Mouse (Mus musculus) bone marrow, adult 2 months (tissue): Measurements from ENCODE around the gene Tmem169. TPM values are rescaled to one million over a fixed set of nuclear protein-coding genes. Genes with fewer than 3 reads are reported as not detected.

Source experiments
- H3K27ac ChIP-seq: fragments of 200-500 bp; 2 replicates; pipeline ENCODE4 v1.5.1; 2012; ENCODE audit warnings: low read depth, mild to moderate bottlenecking, control low read depth, inconsistent platforms, low read length; ENCODE audit not compliant: control insufficient read depth, poor library complexity, insufficient read depth
- H3K4me1 ChIP-seq: fragments of 200-500 bp; 2 replicates; pipeline ENCODE4 v1.6.1; 2011; ENCODE audit warnings: low read length; ENCODE audit not compliant: control insufficient read depth, insufficient read depth
- H3K4me3 ChIP-seq: fragments of 200-500 bp; replicated peaks from 2 replicates; pipeline ENCODE3; 2011; ENCODE audit warnings: mild to moderate bottlenecking, low read depth, low read length, control low read depth; ENCODE audit not compliant: control insufficient read depth
- CTCF ChIP-seq: fragments of 200-500 bp; IDR thresholded peaks from 2 replicates; pipeline ENCODE4 v1.5.1; 2011; ENCODE audit warnings: low read length, control low read depth; ENCODE audit not compliant: control insufficient read depth, insufficient read depth
- POLR2A ChIP-seq: fragments of 200-500 bp; IDR thresholded peaks from 2 replicates; pipeline ENCODE4 v1.6.1; 2011; ENCODE audit warnings: low read depth, mild to moderate bottlenecking, control low read depth, low read length, borderline replicate concordance; ENCODE audit not compliant: control insufficient read depth
- WGBS: fragments of 180-500 bp; shearing (Covaris S2); methylation state at CpG from one replicate; pipeline ENCODE4 v1.1.7; 2018; 5-methylcytosine and 5-hydroxymethylcytosine counted together
- polyA plus RNA-seq: library from polyadenylated mRNA; stranded (reverse); fragments of >200 nt; gene quantifications from 2 replicates; pipeline ENCODE4 v1.2.4, GENCODE M21; 2011; ENCODE audit warnings: low replicate concordance; ENCODE audit not compliant: missing spikeins, insufficient read depth, insufficient read length

The Tmem169 gene
- polyA plus RNA-seq, 1 experiment = 1.0 TPM

DNA sequence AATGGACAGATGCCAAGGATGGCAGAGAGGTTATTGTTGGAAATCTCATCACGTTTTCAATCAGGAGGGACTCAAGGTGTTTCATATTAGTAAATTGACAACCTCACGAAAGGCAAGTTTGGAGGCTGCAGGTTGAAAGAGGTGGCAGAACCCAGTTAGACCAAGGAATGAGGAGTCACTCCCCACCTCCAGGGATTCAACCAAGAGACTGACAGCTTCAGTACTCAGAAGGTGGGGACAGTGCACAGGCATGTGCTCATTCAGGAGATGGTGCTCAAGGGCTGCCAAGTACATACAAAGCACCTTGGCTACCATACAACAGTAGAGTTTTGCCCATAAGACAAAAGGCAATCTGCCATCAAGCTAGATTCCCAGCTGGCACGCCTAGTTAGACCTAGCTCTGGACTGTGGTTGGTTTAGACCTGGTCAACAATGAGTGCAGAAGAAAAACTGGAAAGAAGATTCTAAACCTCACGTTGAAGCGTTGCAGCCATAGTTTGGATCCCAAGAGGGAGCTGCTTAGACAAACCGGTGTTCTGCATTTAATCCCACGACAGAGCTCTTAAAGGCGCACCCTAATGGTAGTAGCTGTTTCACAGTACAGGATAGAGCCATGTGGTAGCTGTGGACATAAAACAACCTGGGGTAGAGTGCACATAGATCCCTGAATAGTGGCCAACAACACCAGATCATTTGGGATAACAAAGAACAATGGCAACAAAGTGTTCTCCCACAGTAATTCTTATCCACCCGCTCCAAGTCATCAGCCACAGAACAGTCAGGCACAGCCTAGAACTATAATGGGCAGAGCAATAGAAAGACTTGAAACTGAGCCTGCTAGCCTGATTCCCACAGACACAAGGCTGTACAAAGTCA, 27.6 kb upstream of the Tmem169 start:
- 82% methylated on average over 9 of the region's 9 CpGs for WGBS
- Histone ChIP-seq H3K27ac (no peak overlapping the region), H3K4me3 (no peak overlapping the region), H3K4me1 (no peaks in the 10 kb centered on the region; the same call in 1 of the 2 replicates)
- TF ChIP-seq POLR2A = no peak
- TF ChIP-seq CTCF = no peak

DNA sequence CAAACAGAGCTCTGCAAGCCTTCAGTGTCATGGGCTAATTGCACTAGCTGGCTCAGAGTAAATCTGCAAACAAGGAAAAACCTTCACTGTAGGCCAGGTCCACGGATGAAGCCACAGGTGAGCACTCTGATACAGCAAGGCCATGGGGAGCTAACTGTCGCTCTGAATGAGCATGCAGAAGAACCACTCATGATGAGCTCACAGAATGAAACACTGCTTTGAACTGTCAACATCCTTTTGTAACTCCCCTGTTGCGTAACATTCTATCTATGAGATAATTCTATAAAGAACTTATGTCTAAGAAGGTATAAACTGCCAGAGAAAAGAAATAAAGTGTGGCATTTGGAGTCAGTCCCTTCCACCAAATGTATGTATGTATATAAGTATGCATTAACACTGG, 21.1 kb upstream of the Tmem169 start:
- TF ChIP-seq POLR2A = no peak
- TF ChIP-seq CTCF = no peak
- Histone ChIP-seq H3K4me1 (no peaks in the 10 kb centered on the region; the same call in 1 of the 2 replicates), H3K4me3 (no peak overlapping the region), H3K27ac (no peak overlapping the region)
- 63% methylated on average over 3 of the region's 3 CpGs for WGBS

DNA sequence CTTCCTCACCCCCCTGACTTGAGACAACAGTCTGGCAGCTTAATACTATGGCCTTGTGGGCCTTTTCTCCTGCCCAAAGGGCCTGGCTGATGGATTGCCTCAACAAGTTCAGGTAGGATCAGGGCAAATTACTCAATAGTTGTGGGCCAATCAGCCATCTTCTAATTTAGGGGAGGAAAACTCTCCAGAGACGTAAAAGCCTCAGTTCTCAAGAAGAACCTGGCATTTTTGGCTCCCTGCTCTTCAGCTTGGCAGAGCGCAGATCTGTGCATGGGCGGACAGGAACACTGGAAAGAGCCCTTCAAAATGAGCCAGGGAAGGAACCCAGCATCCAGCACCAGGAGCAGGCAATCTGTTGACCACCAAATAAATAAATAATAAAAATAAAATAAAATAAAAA, 6.1 kb upstream of the Tmem169 start:
- no peak overlapping the region for H3K4me3 ChIP-seq
- H3K27ac ChIP-seq = no peak overlapping the region
- WGBS = 73% methylated on average over 3 of the region's 3 CpGs
- no peaks in the 10 kb centered on the region for H3K4me1 ChIP-seq
- TF ChIP-seq POLR2A = no peak
- no peak for TF ChIP-seq CTCF

DNA sequence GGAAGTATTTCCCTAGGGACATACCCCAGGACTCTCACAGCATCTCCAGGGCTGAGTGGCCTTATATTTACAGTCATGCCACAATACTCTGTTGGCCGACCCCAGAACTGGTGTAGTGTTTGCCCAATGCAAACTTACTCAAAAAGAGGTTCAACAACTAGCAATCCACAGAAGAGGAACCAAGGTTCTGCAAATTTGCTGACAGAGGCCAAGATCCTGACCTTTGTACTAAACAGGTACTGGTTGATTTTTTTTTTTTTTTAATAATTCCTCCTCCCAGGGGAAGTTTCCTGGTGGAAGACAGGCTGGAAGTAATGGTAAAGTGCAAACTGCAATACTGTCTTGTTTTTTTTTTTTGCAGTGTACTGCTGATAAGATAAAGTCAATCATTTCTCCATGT, 1.6 kb upstream of the Tmem169 start:
- Histone ChIP-seq H3K4me3 (no peak overlapping the region), H3K27ac (no peak overlapping the region), H3K4me1 (no peaks in the 10 kb centered on the region)
- no peak for TF ChIP-seq CTCF
- TF ChIP-seq POLR2A = no peak
- WGBS = 32% methylated on average over 1 of the region's 1 CpGs

DNA sequence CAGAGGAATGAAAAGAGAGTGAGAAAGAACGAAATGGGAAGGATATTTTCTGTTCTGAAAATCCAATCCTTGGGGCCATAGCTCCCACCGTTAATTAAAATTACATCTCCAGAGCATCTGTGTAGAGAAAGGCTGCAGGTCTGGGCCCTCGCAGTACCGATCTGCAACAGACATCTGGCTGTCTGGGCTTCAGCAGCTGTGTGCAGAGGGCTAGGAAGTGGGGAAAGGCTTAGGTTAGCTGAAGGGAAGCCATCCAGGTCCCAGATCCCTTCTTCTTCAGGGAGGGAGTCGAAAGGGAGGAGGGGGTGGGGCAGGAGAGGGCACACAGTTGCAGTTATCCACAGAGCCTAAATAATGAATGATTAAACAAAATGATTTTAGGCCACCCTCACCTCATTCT, 370 bp downstream of the Tmem169 start:
- Histone ChIP-seq H3K4me3 (no peak overlapping the region), H3K4me1 (no peaks in the 10 kb centered on the region; the same call in 1 of the 2 replicates), H3K27ac (no peak overlapping the region)
- TF ChIP-seq CTCF = no peak
- TF ChIP-seq POLR2A = no peak
- WGBS = 11% methylated on average over 5 of the region's 5 CpGs

DNA sequence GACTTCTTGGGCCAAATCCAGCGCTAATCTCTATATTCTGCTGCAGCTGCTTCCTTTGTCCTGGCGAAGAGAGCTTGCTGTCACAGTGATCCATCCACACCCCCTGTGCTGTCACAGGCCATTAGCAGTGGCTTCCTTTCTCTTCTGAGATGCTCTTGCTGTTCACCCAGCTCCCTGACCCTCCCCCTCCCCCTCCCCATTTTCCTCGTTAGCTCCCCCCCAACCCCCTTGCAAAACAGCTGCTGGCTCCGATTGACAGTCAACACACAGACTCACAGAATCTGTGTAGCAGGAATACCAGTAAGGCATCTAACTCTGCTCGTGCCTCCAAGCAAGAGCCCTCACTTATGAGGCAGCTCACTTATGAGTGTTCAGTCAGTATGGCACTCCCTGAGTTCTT, 2.7 kb downstream of the Tmem169 start:
- TF ChIP-seq POLR2A = no peak
- TF ChIP-seq CTCF = no peak
- Histone ChIP-seq H3K27ac (no peak overlapping the region), H3K4me1 (no peaks in the 10 kb centered on the region; the same call in 1 of the 2 replicates), H3K4me3 (no peak overlapping the region)
- 64% methylated on average over 5 of the region's 5 CpGs for WGBS

DNA sequence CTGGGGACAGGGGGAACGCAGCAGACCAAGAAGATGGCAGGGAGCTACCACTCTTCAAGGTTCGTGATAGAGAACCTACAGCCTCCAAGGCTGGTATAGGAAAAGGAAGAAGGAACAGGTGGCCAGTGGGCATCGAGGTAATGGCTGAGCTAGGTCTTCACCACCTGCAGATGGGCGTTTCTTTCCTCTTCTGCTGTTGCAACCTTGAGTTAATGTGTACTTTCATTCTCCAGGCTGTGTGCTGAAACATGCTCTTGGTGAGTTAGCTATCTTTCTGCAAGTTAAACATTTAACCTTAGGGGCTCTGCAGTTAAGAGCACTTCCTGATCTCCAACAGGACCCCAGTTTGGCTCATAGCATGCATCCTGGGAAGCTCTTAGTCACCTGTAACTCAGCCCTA, 3.7 kb downstream of the Tmem169 start:
- H3K4me3 ChIP-seq = no peak overlapping the region
- H3K27ac ChIP-seq = no peak overlapping the region
- WGBS = 63% methylated on average over 4 of the region's 4 CpGs
- no peaks in the 10 kb centered on the region; the same call in 1 of the 2 replicates for H3K4me1 ChIP-seq
- no peak for TF ChIP-seq POLR2A
- no peak for TF ChIP-seq CTCF

DNA sequence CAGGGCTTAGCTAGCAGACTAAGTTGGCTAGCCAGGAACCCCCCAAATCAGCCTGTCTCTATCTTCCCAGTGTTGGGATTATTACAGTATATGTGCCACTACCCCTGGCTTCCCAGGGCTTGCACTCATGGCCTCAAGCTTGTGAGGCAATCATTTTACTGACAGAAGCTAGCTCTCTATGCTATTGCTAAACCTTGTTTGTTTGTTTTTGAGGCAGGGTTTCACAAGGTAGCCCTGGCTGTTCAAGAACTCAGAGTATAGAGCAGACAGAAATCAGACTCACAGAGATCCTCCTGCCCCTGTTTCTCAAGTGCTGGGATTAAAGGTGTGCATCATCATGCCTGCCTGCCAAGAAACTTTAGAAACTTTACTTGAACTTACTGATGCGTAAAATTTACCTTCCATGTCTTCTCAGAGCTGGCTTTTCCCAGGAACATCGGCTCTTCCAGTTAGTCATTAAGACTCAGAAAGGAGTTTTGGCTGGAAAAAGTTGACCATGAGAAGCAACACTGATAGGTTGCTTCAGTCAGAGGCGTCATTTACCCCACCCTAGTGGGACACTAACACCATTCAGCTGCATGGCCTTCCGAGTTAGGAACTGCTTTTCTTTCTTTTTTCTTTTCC, 4.5 kb downstream of the Tmem169 start:
- H3K27ac ChIP-seq = no peak overlapping the region
- TF ChIP-seq POLR2A (no peak), CTCF (no peak)
- WGBS = 82% methylated on average over 4 of the region's 4 CpGs

DNA sequence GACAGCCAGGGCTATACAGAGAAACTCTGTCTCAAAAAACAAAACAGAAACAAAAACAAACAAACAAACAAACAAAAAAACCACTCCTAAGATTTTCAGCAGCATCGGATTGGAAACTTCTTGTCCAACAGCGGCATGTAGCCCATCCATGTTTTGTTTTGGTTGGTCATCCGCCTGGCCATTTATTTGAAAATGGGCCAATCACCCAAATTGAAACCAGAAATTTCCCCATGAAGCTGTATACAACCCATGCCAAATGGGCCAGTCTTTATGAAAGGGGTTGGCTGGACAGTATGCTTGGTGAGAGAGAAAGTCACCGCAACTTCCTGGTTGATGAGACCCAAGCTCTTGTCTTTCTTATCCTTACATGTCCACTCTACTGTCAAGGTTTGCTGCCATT, 6.7 kb downstream of the Tmem169 start:
- 89% methylated on average over 4 of the region's 4 CpGs for WGBS
- H3K4me3 ChIP-seq = no peak overlapping the region
- no peak for TF ChIP-seq POLR2A
- no peak for TF ChIP-seq CTCF
- H3K4me1 ChIP-seq = no peaks in the 10 kb centered on the region; the same call in 1 of the 2 replicates
- no peak overlapping the region for H3K27ac ChIP-seq

More for the DNA sequence above, 4.5 kb downstream of the Tmem169 start:
- Histone ChIP-seq H3K4me1 (no peaks in the 10 kb centered on the region; the same call in 1 of the 2 replicates), H3K4me3 (no peak overlapping the region)
